Mouse (Mus musculus): Measurements from ENCODE around the gene Ccdc125. TPM values are rescaled to one million over a fixed set of nuclear protein-coding genes. Genes with fewer than 3 reads are reported as not detected.
A peak's percentile ranks its signal among the peaks of the same experiment; 100 is the strongest.

The Ccdc125 gene
- polyA plus RNA-seq (2014; fragmentation: Nextera tagmentation; extraction: Ambion mirVana) = 2.6 and 2.9 TPM in 2 replicates

DNA sequence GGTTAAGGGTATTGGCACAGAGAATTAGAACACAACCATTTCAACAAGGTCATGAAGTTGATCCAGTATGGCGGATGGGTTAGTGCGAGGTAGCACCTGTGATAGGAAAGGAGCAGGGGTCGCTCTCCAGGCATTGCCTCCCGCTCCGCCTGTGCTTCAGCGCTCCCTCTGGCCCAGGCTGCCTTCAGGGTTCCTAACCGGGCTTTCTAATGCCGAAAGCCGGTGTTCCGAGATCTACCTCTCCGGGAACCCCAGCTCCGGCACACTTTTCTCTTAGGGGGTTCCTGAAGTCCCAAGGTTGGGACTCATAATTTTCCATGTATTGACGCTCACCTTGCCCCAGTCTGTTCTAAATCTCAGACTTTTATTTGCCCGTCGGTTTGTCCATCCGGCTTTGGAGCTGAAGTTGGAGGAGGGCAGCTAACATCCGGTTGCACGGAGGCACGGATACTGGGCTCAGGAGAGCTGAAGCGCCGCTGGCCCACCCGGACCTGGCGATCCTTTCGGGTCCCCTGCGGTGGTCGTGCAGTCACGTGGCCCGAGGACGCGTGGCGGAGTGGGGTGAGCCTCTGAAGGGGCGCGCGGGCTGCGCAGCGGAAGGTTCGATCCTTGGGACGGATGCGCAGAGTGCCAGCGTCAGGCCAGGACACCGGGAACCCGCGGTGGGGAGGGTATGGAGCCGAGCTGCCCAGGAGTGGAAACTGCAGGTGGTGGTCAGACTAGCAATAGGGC lies at the start of gene Ccdc125:
TSS of gene Ccdc125 (plus strand) at position 427 of the 732 bp plus-strand sequence.
- H3K9me3 ChIP-seq (ENCODE audit: control insufficient read depth, low read length) = no peaks in the 10 kb centered on the region
- ATAC-seq (replicated peaks; ENCODE audit: low FRiP score) (peak; percentile 77), DNase-seq (ENCODE audit: low spot score) (peak; percentile 75)
- no peaks in the 10 kb centered on the region for H3K4me1 ChIP-seq (replicated peaks; ENCODE audit: control insufficient read depth, insufficient read depth, low read length)
- peak within 1 kb of the TSS; percentile 86 for H3K4me2 ChIP-seq (ENCODE audit: low read depth, low read length, severe bottlenecking)
- H3K4me3 ChIP-seq (ENCODE audit: low read depth, low read length) = peak within 1 kb of the TSS; percentile 57
- 0 out of 2 replicates have a peak within 1 kb of the TSS, but pooled peaks have one; percentile 18 for H3K27ac ChIP-seq (ENCODE audit: low read depth, low read length)
- H3K9ac ChIP-seq (ENCODE audit: low read length) = peak within 1 kb of the TSS; percentile 57
- peaks cover 3% of the 10 kb centered on the region; the same call in 1 of the 2 replicates for H3K36me3 ChIP-seq (ENCODE audit: control insufficient read depth, insufficient read depth, low read length)
- no peaks in the 10 kb centered on the region for H3K27me3 ChIP-seq (ENCODE audit: control insufficient read depth, insufficient read depth, low read length)
- 1% methylated on average over 44 of the region's 44 CpGs for WGBS

- no peak overlapping the region for H3K4me2 ChIP-seq (ENCODE audit: low read depth, low read length, severe bottlenecking)
- no peaks in the 10 kb centered on the region for H3K9me3 ChIP-seq (ENCODE audit: control insufficient read depth, low read length)
- no peaks in the 10 kb centered on the region for H3K4me1 ChIP-seq (replicated peaks; ENCODE audit: control insufficient read depth, insufficient read depth, low read length)
- H3K27me3 ChIP-seq (ENCODE audit: control insufficient read depth, insufficient read depth, low read length) = no peaks in the 10 kb centered on the region
- no peak overlapping the region for H3K9ac ChIP-seq (ENCODE audit: low read length)
- H3K4me3 ChIP-seq (ENCODE audit: low read depth, low read length) = no peak overlapping the region
- H3K27ac ChIP-seq (ENCODE audit: low read depth, low read length) = no peak overlapping the region
- 92% methylated on average over 4 of the region's 4 CpGs for WGBS
- DNase-seq (ENCODE audit: low spot score) = no peak
- ATAC-seq (replicated peaks; ENCODE audit: low FRiP score) = no peak
- H3K36me3 ChIP-seq (ENCODE audit: control insufficient read depth, insufficient read depth, low read length) = peaks cover 4% of the 10 kb centered on the region; the same call in 1 of the 2 replicates
Measured at GRCm38 (mm10) chr13:100622241-100622640, 47.3 kb upstream of the Ccdc125 start.

GRCm38 (mm10) chr13:100634106-100634691 lies 35.3 kb upstream of the Ccdc125 start:
- peaks cover 3% of the 10 kb centered on the region; the same call in 1 of the 2 replicates for H3K36me3 ChIP-seq (ENCODE audit: control insufficient read depth, insufficient read depth, low read length)
- no peaks in the 10 kb centered on the region for H3K27me3 ChIP-seq (ENCODE audit: control insufficient read depth, insufficient read depth, low read length)
- 91% methylated on average over 3 of the region's 3 CpGs for WGBS
- H3K4me1 ChIP-seq (replicated peaks; ENCODE audit: control insufficient read depth, insufficient read depth, low read length) = no peaks in the 10 kb centered on the region
- H3K9ac ChIP-seq (ENCODE audit: low read length) = no peak overlapping the region
- no peak for ATAC-seq (replicated peaks; ENCODE audit: low FRiP score)
- no peak overlapping the region for H3K4me2 ChIP-seq (ENCODE audit: low read depth, low read length, severe bottlenecking)
- no peaks in the 10 kb centered on the region for H3K9me3 ChIP-seq (ENCODE audit: control insufficient read depth, low read length)
- DNase-seq (ENCODE audit: low spot score) = no peak
- H3K27ac ChIP-seq (ENCODE audit: low read depth, low read length) = no peak overlapping the region
- H3K4me3 ChIP-seq (ENCODE audit: low read depth, low read length) = no peak overlapping the region

- H3K27me3 ChIP-seq (ENCODE audit: control insufficient read depth, insufficient read depth, low read length) = no peaks in the 10 kb centered on the region
- H3K4me1 ChIP-seq (replicated peaks; ENCODE audit: control insufficient read depth, insufficient read depth, low read length) = no peaks in the 10 kb centered on the region
- H3K36me3 ChIP-seq (ENCODE audit: control insufficient read depth, insufficient read depth, low read length) = peaks cover 2% of the 10 kb centered on the region; the same call in 1 of the 2 replicates
- 87% methylated on average over 4 of the region's 4 CpGs for WGBS
- no peak for DNase-seq (ENCODE audit: low spot score)
- H3K9me3 ChIP-seq (ENCODE audit: control insufficient read depth, low read length) = no peaks in the 10 kb centered on the region
- ATAC-seq (replicated peaks; ENCODE audit: low FRiP score) = no peak
- H3K4me3 ChIP-seq (ENCODE audit: low read depth, low read length) = no peak overlapping the region
- H3K9ac ChIP-seq (ENCODE audit: low read length) = no peak overlapping the region
- no peak overlapping the region for H3K27ac ChIP-seq (ENCODE audit: low read depth, low read length)
- no peak overlapping the region for H3K4me2 ChIP-seq (ENCODE audit: low read depth, low read length, severe bottlenecking)
Measured at GRCm38 (mm10) chr13:100642471-100643209, 26.9 kb upstream of the Ccdc125 start.

- Histone ChIP-seq H3K4me3 (ENCODE audit: low read depth, low read length) (no peak overlapping the region), H3K36me3 (ENCODE audit: control insufficient read depth, insufficient read depth, low read length) (no peaks in the 10 kb centered on the region; the same call in 1 of the 2 replicates), H3K4me2 (ENCODE audit: low read depth, low read length, severe bottlenecking) (no peak overlapping the region), H3K27ac (ENCODE audit: low read depth, low read length) (no peak overlapping the region), H3K27me3 (ENCODE audit: control insufficient read depth, insufficient read depth, low read length) (no peaks in the 10 kb centered on the region), H3K9ac (ENCODE audit: low read length) (no peak overlapping the region), H3K9me3 (ENCODE audit: control insufficient read depth, low read length) (no peaks in the 10 kb centered on the region), H3K4me1 (replicated peaks; ENCODE audit: control insufficient read depth, insufficient read depth, low read length) (peaks cover 4% of the 10 kb centered on the region)
- DNase-seq (ENCODE audit: low spot score) (no peak), ATAC-seq (replicated peaks; ENCODE audit: low FRiP score) (no peak)
- 96% methylated on average over 8 of the region's 8 CpGs for WGBS
Measured at GRCm38 (mm10) chr13:100648223-100648622, 21.3 kb upstream of the Ccdc125 start.

DNA sequence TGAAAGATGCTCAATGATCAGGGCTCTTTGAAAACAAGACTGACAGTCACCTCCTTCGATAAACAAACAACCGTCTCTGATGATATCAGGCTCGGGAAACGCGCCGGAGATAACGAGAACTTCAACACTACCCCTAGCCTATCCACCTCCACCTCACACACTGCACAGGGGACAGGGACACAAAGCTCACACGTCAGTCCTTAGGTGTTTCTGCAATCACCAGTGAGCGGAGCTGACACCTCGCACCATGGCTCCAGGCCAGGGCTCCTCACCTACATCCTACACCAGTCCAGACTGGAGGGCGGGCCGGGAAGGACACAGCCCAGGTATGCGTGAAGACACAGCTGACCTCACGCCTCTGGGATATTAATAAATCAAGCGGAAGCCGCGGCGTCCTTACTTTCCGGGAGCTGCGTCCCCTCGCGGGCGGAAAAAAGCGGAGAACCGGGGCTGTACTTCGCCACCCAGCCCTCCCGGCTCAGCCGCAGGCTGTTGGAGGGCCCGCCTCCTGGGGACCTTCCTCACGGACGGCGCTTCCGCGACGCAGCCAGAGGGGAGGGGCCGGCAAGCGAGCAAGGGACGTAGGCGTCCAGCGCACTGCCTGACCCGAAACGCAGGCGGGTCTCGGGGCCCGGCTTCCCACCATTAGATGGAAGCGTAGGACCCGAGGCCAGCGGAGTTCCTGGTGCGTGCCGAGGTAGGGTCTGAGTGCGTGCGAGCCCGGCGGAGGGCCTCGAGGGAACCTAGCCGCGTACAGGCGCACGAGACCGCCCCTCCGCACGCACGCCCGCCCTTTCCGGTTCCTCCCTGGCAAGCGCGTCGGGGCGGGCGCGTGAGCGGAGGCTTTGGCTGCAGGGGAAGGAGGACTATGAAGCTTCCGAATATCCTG lies 18.7 kb upstream of the Ccdc125 start, which contains the start of the genes Ak6 and Rad17:
TSS of gene Ak6 (plus strand) at position 430 of the 889 bp plus-strand sequence.
TSS of gene Rad17 (minus strand) at position 502 of the 889 bp plus-strand sequence.
- under 1% methylated on average over 71 of the region's 73 CpGs for WGBS
- ATAC-seq (replicated peaks; ENCODE audit: low FRiP score) (peak; percentile 98), DNase-seq (ENCODE audit: low spot score) (peak; percentile 96)
- Histone ChIP-seq H3K27ac (ENCODE audit: low read depth, low read length) (peak within 1 kb of the TSS; percentile 97), H3K27me3 (ENCODE audit: control insufficient read depth, insufficient read depth, low read length) (no peaks in the 10 kb centered on the region), H3K36me3 (ENCODE audit: control insufficient read depth, insufficient read depth, low read length) (no peaks in the 10 kb centered on the region; the same call in 1 of the 2 replicates), H3K4me2 (ENCODE audit: low read depth, low read length, severe bottlenecking) (peak within 1 kb of the TSS; percentile 85), H3K9me3 (ENCODE audit: control insufficient read depth, low read length) (no peaks in the 10 kb centered on the region), H3K4me1 (replicated peaks; ENCODE audit: control insufficient read depth, insufficient read depth, low read length) (peaks cover 4% of the 10 kb centered on the region), H3K9ac (ENCODE audit: low read length) (peak within 1 kb of the TSS; percentile 93), H3K4me3 (ENCODE audit: low read depth, low read length) (peak within 1 kb of the TSS; percentile 93)

GRCm38 (mm10) chr13:100651439-100652186 lies 17.9 kb upstream of the Ccdc125 start, which contains the start of gene Taf9:
Gene Taf9, plus strand, starts transcription at chr13:100651579.
- Histone ChIP-seq H3K4me2 (ENCODE audit: low read depth, low read length, severe bottlenecking) (peak within 1 kb of the TSS; percentile 85), H3K9ac (ENCODE audit: low read length) (peak within 1 kb of the TSS; percentile 93), H3K9me3 (ENCODE audit: control insufficient read depth, low read length) (no peaks in the 10 kb centered on the region), H3K4me1 (replicated peaks; ENCODE audit: control insufficient read depth, insufficient read depth, low read length) (peaks cover 4% of the 10 kb centered on the region), H3K4me3 (ENCODE audit: low read depth, low read length) (peak within 1 kb of the TSS; percentile 93), H3K36me3 (ENCODE audit: control insufficient read depth, insufficient read depth, low read length) (no peaks in the 10 kb centered on the region; the same call in 1 of the 2 replicates), H3K27me3 (ENCODE audit: control insufficient read depth, insufficient read depth, low read length) (no peaks in the 10 kb centered on the region), H3K27ac (ENCODE audit: low read depth, low read length) (peak within 1 kb of the TSS; percentile 97)
- WGBS = under 1% methylated on average over 51 of the region's 63 CpGs
- no peak for DNase-seq (ENCODE audit: low spot score)
- no peak for ATAC-seq (replicated peaks; ENCODE audit: low FRiP score)
